ENCODE assay signal across 14 mouse cellular contexts in genomic region chr6:91582338-91582737, GRCm38 (mm10).
DNase-seq lines count a peak whose midpoint lies in the region; TF ChIP-seq lines count a peak whose summit lies in the region.
"Had no signal": no experiment of that assay in that cellular context is flagged by ENCODE, and none has a peak within 500 bp of the region (broad histone marks: within the 10 kb centered on the region; RNA-seq: fewer than 3 reads in every experiment).

No protein-coding gene starts in this region.

- H3K9me3 ChIP-seq in midbrain, embryonic 10.5 days (replicated peaks) = no peaks in the 10 kb centered on the region
- H3K9me3 ChIP-seq: neural tube, embryonic 15.5 days had no signal

- WGBS in kidney, adult 2 months = 62% methylated on average over 5 of the region's 5 CpGs
- WGBS in midbrain, embryonic 10.5 days = 91% methylated on average over 5 of the region's 5 CpGs

- DNase-seq in adrenal gland, postnatal 14 days = peak; percentile 65
- no peak for DNase-seq in adrenal gland, adult 8-10 months
- DNase-seq in kidney, adult 2 months = peak; percentile 90
- DNase-seq in kidney, postnatal 14 days = no peak
- peak; percentile 3 for DNase-seq in 416B (ENCODE audit: low read depth)
- DNase-seq in lung, postnatal 10 days = peak; percentile 71
- no peak for DNase-seq in frontal cortex, postnatal 14 days (ENCODE audit: low spot score in 2 of 2)
- no peak for DNase-seq in midbrain, embryonic 10.5 days (ENCODE audit: low spot score)
- DNase-seq: cerebellum, adult 9-10 months; heart, postnatal 4 days; retina, postnatal 1 day had no signal

- no peaks in the 10 kb centered on the region; the same call in 1 of the 2 replicates for H3K4me1 ChIP-seq in kidney, adult 2 months (ENCODE audit: control insufficient read depth, insufficient read depth, low read length)
- H3K4me1 ChIP-seq in midbrain, embryonic 10.5 days = peaks cover 5% of the 10 kb centered on the region
- H3K4me1 ChIP-seq: neural tube, embryonic 15.5 days had no signal

- TF ChIP-seq CTCF in kidney, adult 2 months (conservative IDR thresholded peaks at IDR 0.05; ENCODE audit: insufficient read depth, insufficient read length, low read depth, low read length) = no peak

- no peak overlapping the region for H3K4me3 ChIP-seq in kidney, adult 2 months (ENCODE audit: insufficient read depth, low read depth, low read length)
- H3K4me3 ChIP-seq in midbrain, embryonic 10.5 days = no peak overlapping the region
- H3K4me3 ChIP-seq: left cerebral cortex, adult 2 months; neural tube, embryonic 15.5 days had no signal

- peak overlapping the region; percentile 74 for H3K27ac ChIP-seq in kidney, adult 2 months (ENCODE audit: insufficient read depth, low read depth, low read length)
- no peak overlapping the region for H3K27ac ChIP-seq in midbrain, embryonic 10.5 days (replicated peaks)
- H3K27ac ChIP-seq: left cerebral cortex, adult 2 months; macrophage; neural tube, embryonic 15.5 days had no signal

- no peak for TF ChIP-seq POLR2A in kidney, adult 2 months (IDR thresholded peaks at IDR 0.05; ENCODE audit: low read depth, low read length)

- H3K36me3 ChIP-seq in kidney, adult 2 months (ENCODE audit: control insufficient read depth, insufficient read depth, low read length) = no peaks in the 10 kb centered on the region
- no peaks in the 10 kb centered on the region for H3K36me3 ChIP-seq in midbrain, embryonic 10.5 days
- H3K36me3 ChIP-seq: neural tube, embryonic 15.5 days had no signal

- no peaks in the 10 kb centered on the region for H3K27me3 ChIP-seq in kidney, adult 2 months (replicated peaks; ENCODE audit: control insufficient read depth, insufficient read depth, low read length)
- no peaks in the 10 kb centered on the region for H3K27me3 ChIP-seq in midbrain, embryonic 10.5 days (ENCODE audit: low read depth, poor library complexity, severe bottlenecking)
- H3K27me3 ChIP-seq: neural tube, embryonic 15.5 days had no signal

Comparison
In these comparisons a context has a peak if more than half of its experiments do, and no peak if none do; other contexts are left out.
1. DNase-seq: peak in adrenal gland, postnatal 14 days (single experiment), kidney, adult 2 months (single experiment), 416B (single experiment) and lung, postnatal 10 days (single experiment); none in adrenal gland, adult 8-10 months (single experiment), kidney, postnatal 14 days (single experiment), frontal cortex, postnatal 14 days (0 of 2) and midbrain, embryonic 10.5 days (single experiment).